Mouse (Mus musculus) lung, adult 10 weeks (tissue): ENCODE results near the gene Ahnak. TPM values are rescaled to one million over a fixed set of nuclear protein-coding genes. Genes with fewer than 3 reads are reported as not detected.

Source experiments
- polyA plus RNA-seq: library from polyadenylated mRNA; stranded (reverse); fragments of 350-450 nt; fragmentation: Illumina TruSeq; extraction: RNeasy Lipid Tissue Mini Kit (QIAGEN cat#74804); gene quantifications from one replicate; pipeline ENCODE4 v1.2.3, GENCODE M21; 2014; ENCODE audit warnings: low read depth, low replicate concordance; ENCODE audit not compliant: insufficient read depth

Gene Ahnak
- polyA plus RNA-seq = 67.3 TPM

DNA sequence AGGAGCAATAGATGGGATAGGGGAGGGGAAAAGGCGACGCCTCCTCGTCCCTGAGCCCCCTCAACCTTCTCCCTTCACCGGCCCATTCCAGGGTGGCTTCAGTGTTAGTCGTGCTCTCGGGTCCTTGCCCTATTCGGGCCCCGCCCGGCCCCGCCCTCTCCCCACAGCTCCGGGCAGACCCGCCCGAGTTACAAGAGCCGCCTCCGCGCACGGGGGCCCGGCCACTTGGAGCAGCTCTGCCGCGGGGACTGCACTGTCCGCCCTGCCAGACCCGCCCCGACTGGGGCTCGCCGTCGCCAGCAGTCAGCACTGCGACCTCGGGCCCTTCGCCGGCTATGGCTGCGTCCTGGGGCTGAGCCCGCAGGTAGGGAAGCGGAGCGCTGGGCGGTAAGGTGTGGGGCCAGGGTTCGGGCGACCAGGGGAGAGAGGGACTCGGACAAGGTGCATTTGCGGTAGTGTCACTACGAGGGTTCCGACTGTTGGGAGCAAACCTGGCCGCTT, at the start of gene Ahnak:
Gene Ahnak (plus strand): TSS at position 219 of the 501 bp plus-strand sequence.

DNA sequence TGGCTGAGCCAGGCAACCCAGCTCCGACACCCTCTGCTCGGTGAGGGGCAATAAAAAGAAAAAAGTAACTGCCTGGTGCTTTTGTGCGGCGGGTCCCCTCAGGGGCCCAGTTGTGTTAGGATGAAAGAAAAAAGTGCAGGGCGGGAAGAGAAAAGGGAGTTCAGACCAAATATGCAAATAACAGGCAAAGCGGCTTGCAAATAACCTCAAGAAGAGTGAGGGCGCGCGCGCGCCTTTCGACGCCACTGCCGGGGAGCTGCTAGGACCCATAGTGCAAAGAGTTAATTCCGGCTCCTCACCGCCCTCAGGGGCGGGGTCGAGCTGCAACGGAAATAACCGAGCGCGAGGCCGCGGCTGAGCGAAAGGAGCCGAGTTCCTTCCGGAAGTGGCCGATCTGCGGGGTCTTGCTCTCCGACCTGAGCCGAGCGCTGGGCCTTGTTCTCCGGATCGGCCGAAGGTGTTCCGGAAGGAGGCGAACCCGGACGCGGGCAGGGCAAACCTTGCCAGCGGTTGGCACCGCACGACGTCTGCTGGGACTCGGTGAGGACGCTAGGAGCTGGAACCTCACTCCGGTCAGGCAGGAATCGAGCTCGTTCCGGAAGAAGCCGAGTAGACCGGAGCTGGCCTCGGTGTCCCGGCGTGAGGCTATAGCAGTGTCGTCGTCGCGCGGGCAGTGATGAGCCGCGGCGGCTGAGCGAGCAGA, 47.4 kb upstream of the Ahnak start, which contains the start of gene Mta2:
Gene Mta2 (plus strand): TSS at position 361 of the 703 bp plus-strand sequence.

DNA sequence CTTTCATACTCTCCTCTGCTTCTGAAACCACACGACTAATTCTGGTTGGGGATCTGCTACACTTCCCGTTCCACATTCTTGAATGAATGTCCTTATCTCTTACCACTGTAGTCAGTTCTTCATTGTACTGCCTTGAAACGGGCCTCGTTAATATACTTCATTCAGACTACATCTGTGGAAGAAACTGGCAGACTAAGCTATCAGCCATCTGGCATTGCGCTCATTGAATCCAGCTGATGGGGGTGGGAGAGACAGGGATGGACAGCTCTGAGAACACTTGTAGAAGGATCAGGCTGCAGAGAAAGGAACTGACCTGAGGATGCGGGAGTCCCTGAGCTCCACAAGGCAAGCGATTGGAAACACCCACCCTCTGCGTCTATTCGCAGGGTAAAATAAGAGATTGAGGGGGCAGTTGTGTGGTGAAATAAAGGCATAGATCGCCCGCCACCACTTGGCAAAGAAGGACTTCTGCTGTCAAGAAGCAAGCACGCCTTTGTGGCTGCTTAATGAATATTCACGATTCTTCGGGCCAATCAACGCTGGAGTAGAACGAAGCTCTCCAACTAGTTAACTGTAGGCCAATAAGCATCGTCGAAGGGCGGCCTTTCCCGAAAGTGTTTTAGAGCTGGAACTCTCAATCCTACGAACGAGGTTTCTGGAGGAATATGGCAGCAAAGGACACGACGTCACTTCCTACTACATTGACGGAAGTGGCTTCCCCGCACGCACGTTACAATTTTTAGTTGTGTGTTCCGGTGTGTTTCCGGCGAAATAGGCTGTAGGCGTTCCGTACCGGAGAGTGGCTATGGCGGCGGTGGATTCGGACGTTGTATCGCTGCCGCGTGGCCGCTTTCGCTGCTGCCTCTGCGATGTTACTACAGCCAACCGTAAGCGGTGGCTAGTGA, 35.7 kb upstream of the Ahnak start, which contains the start of gene Tut1:
Gene Tut1 (plus strand): TSS at position 713 of the 905 bp plus-strand sequence.

DNA sequence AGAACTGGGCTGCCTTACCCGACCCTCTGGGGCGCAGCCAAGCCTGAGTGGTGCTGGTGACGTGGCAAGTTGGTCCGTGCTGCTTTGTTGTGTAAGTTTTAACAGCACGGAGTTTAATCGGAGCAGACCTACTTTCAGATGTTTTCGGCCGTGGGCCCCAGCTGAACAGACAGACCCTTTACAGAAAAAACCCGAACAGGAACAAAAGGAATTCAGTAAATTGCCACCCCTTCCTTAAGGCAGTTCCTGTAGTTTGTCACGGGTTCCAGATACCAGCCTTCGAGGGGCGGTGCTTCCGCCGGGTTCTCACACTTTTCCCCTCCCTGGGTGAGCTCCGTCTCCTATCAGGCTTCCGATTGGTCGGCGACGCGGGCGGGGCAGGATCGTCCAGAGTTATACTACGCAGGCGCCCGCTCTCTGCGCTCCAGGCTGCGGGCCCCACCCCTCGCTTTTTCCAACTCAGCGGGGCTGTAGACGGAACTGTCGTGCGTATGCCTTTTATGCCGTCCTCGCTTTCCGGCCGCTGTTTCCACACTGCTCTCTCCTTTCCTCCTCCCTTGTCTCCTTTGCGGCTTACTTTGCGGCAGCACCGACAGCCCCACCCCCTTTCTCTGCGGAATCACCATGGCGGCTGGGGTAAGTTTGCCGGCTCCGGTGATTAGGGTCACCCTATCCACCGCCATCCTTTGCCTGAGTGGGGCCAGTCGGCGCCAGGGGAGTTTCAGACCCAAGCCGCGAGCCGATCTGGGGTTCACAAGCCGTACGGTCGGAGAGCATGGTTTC, 22.3 kb upstream of the Ahnak start, which contains the start of gene Eef1g:
Gene Eef1g (plus strand): TSS at position 452 of the 783 bp plus-strand sequence.

DNA sequence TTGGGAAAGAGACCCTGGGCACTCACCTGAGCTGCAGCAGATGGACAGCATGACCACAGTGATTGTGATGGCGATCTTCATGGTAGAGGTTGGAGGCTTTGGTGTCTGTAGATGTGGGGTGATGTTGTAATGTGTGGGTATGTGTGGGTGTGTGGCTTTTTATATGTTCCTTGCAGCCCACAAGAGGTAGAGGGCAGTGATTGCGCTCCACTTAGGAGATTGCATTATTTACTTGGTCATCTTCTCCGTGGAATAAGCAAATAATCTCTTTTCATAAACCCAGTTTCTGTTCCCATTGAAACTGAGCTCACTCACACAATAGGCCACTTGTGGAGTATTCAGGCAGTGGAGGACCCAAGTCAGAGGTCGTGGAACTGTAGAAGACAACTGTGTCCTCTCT, 98.7 kb downstream of the Ahnak start, which contains the start of gene Scgb1a1:
Gene Scgb1a1 (minus strand): TSS at position 138 of the 400 bp plus-strand sequence.

Other genes with a start within 250 kb of the Ahnak start
- not detected for gene 1700092M07Rik, start 248.6 kb upstream of the Ahnak start, polyA plus RNA-seq
- gene Stx5a, start 247.9 kb upstream of the Ahnak start, polyA plus RNA-seq = 52.5 TPM
- gene Nxf1, start 232.2 kb upstream of the Ahnak start, polyA plus RNA-seq = 135 TPM
- gene Tmem223, start 218.3 kb upstream of the Ahnak start, polyA plus RNA-seq = 124 TPM
- 59.3 TPM for gene Tmem179b, start 214.8 kb upstream of the Ahnak start, polyA plus RNA-seq
- 4.5 TPM for gene Taf6l, start 202.9 kb upstream of the Ahnak start, polyA plus RNA-seq
- gene Polr2g, start 190.7 kb upstream of the Ahnak start, polyA plus RNA-seq = 97.1 TPM
- 1.6 TPM for gene Zbtb3, start 186.7 kb upstream of the Ahnak start, polyA plus RNA-seq
- 10.6 TPM for gene Ttc9c, start 170.0 kb upstream of the Ahnak start, polyA plus RNA-seq
- 37.3 TPM for gene Hnrnpul2, start 169.3 kb upstream of the Ahnak start, polyA plus RNA-seq
- gene AC129217.1, start 159.5 kb upstream of the Ahnak start, polyA plus RNA-seq = not detected
- 60.1 TPM for gene Bscl2, start 151.8 kb upstream of the Ahnak start, polyA plus RNA-seq
- gene Gng3, start 150.1 kb upstream of the Ahnak start, polyA plus RNA-seq = not detected
- gene Lrrn4cl, start 138.5 kb upstream of the Ahnak start, polyA plus RNA-seq = 1.6 TPM
- gene Ubxn1, start 117.8 kb upstream of the Ahnak start, polyA plus RNA-seq = 167 TPM
- gene Uqcc3, start 108.4 kb upstream of the Ahnak start, polyA plus RNA-seq = 59.1 TPM
- 19.9 TPM for gene Lbhd1, start 105.6 kb upstream of the Ahnak start, polyA plus RNA-seq
- gene Gm49403, start 105.4 kb upstream of the Ahnak start, polyA plus RNA-seq = not detected
- 54.1 TPM for gene 1810009A15Rik, start 100.4 kb upstream of the Ahnak start, polyA plus RNA-seq
- gene Gm49416, start 100.4 kb upstream of the Ahnak start, polyA plus RNA-seq = not detected
- gene Ints5, start 96.3 kb upstream of the Ahnak start, polyA plus RNA-seq = 8.7 TPM
- 51.6 TPM for gene Ganab, start 91.2 kb upstream of the Ahnak start, polyA plus RNA-seq
- gene B3gat3, start 68.9 kb upstream of the Ahnak start, polyA plus RNA-seq = 54.5 TPM
- 6.0 TPM for gene Rom1, start 59.9 kb upstream of the Ahnak start, polyA plus RNA-seq
- gene Eml3, start 59.7 kb upstream of the Ahnak start, polyA plus RNA-seq = 17.3 TPM
- 43.6 TPM for gene Mta2, start 47.4 kb upstream of the Ahnak start, polyA plus RNA-seq
- 8.5 TPM for gene Tut1, start 35.4 kb upstream of the Ahnak start, polyA plus RNA-seq
- gene Eef1g, start 22.2 kb upstream of the Ahnak start, polyA plus RNA-seq = 297 TPM
- gene Scgb1a1, start 98.7 kb downstream of the Ahnak start, polyA plus RNA-seq = 187,175 TPM
- 5.4 TPM for gene Asrgl1, start 146.4 kb downstream of the Ahnak start, polyA plus RNA-seq